Mouse (Mus musculus): ENCODE measurements at regions not wholly inside any gene's neighbourhood (a gene's known extent, or its start where the extent isn't known, plus 50 kb on each side); places are given as distances from the start of the nearest gene placed in this dataset.
A peak's percentile ranks its signal among the peaks of the same experiment; 100 is the strongest.

GRCm38 (mm10) chr15:42311166-42311565, 2177.0 kb downstream of the 9330182O14Rik start:
- DNase-seq = no peak

GRCm38 (mm10) chr15:42320349-42320748, 2186.2 kb downstream of the 9330182O14Rik start:
- DNase-seq = no peak

- no peak for DNase-seq
Observed at GRCm38 (mm10) chr15:42322940-42323339, 2188.8 kb downstream of the 9330182O14Rik start.

GRCm38 (mm10) chr15:42325221-42325620, 2191.1 kb downstream of the 9330182O14Rik start:
- DNase-seq = no peak

GRCm38 (mm10) chr15:42328535-42328934, 2194.4 kb downstream of the 9330182O14Rik start:
- DNase-seq = no peak

- no peak for DNase-seq
Observed at GRCm38 (mm10) chr15:42329742-42330141, 2195.6 kb downstream of the 9330182O14Rik start.

GRCm38 (mm10) chr15:42333642-42334041, 2199.5 kb downstream of the 9330182O14Rik start:
- DNase-seq = no peak

- no peak for DNase-seq
Observed at GRCm38 (mm10) chr15:42346131-42346530, 2212.0 kb downstream of the 9330182O14Rik start.

- DNase-seq = no peak
Observed at GRCm38 (mm10) chr15:42361871-42362270, 2227.7 kb downstream of the 9330182O14Rik start.

- DNase-seq = no peak
Observed at GRCm38 (mm10) chr15:42364979-42365378, 2230.8 kb downstream of the 9330182O14Rik start.

GRCm38 (mm10) chr15:42366796-42367195, 2232.6 kb downstream of the 9330182O14Rik start:
- no peak for DNase-seq

GRCm38 (mm10) chr15:42369603-42370002, 2235.4 kb downstream of the 9330182O14Rik start:
- no peak for DNase-seq

- DNase-seq = no peak
Observed at GRCm38 (mm10) chr15:42370044-42370443, 2235.9 kb downstream of the 9330182O14Rik start.

GRCm38 (mm10) chr15:42372704-42373286, 2238.6 kb downstream of the 9330182O14Rik start:
- peak; percentile 3 for DNase-seq

Data from kidney, adult 11 months (tissue).